Mouse (Mus musculus) thymus, adult 2 months (tissue): Measurements from ENCODE around the gene Gmpr. TPM values are rescaled to one million over a fixed set of nuclear protein-coding genes. Genes with fewer than 3 reads are reported as not detected.

ENCODE experiments used
- DNase-seq: peaks from one replicate; pipeline ENCODE4 v3.0.0; 2021
- H3K27ac ChIP-seq: fragments of 200-500 bp; 2 replicates; pipeline ENCODE4 v1.5.1; 2012; ENCODE audit warnings: low read length, control low read depth; ENCODE audit not compliant: control insufficient read depth, insufficient read depth
- H3K27me3 ChIP-seq: fragments of 200-500 bp; 2 replicates; pipeline ENCODE4 v1.6.1; 2012; ENCODE audit warnings: mild to moderate bottlenecking, low read length, moderate library complexity, mixed read lengths; ENCODE audit not compliant: control insufficient read depth, insufficient read depth
- H3K36me3 ChIP-seq: fragments of 200-500 bp; 2 replicates; pipeline ENCODE4 v1.6.1; 2012; ENCODE audit warnings: mild to moderate bottlenecking, low read length, moderate library complexity; ENCODE audit not compliant: control insufficient read depth, insufficient read depth
- H3K4me1 ChIP-seq: fragments of 200-500 bp; replicated peaks from 2 replicates; pipeline ENCODE4 v1.6.1; 2012; ENCODE audit warnings: low read length; ENCODE audit not compliant: control insufficient read depth, insufficient read depth
- H3K4me3 ChIP-seq: fragments of 200-500 bp; 2 replicates; pipeline ENCODE4 v1.5.1; 2012; ENCODE audit warnings: mild to moderate bottlenecking, low read length, control low read depth, moderate library complexity; ENCODE audit not compliant: control insufficient read depth, insufficient read depth
- CTCF ChIP-seq: fragments of 200-500 bp; IDR thresholded peaks from 2 replicates; pipeline ENCODE4 v1.5.1; 2012; ENCODE audit warnings: mild to moderate bottlenecking, control low read depth, low read length, moderate library complexity, borderline replicate concordance; ENCODE audit not compliant: control insufficient read depth, poor library complexity, insufficient read depth; ENCODE audit errors: extremely low read depth
- POLR2A ChIP-seq: fragments of 200-500 bp; IDR thresholded peaks from 2 replicates; pipeline ENCODE4 v1.6.1; 2012; ENCODE audit warnings: mild to moderate bottlenecking, low read length, control low read depth, moderate library complexity; ENCODE audit not compliant: control insufficient read depth, poor library complexity, insufficient read depth; ENCODE audit errors: extremely low read depth
- WGBS: fragments of 180-500 bp; shearing (Covaris S2); methylation state at CpG from one replicate; pipeline ENCODE4 v1.1.7; 2018; 5-methylcytosine and 5-hydroxymethylcytosine counted together
- polyA plus RNA-seq: library from polyadenylated mRNA; depleted of rRNA; stranded (reverse); fragments of >200 nt; gene quantifications from 2 replicates; pipeline ENCODE4 v1.2.3, GENCODE M21; 2012; rRNA removed

Gmpr gene
- polyA plus RNA-seq, 1 experiment: 43.5 TPM

GRCm38 (mm10) chr13:45582294-45582693 is 75.0 kb downstream of the Gmpr start:
- Histone ChIP-seq H3K36me3 (no peaks in the 10 kb centered on the region), H3K27me3 (no peaks in the 10 kb centered on the region), H3K4me3 (no peak overlapping the region), H3K4me1 (no peaks in the 10 kb centered on the region), H3K27ac (no peak overlapping the region)
- WGBS: 96% methylated on average over 12 of the region's 12 CpGs
- DNase-seq: no peak
- no peak for TF ChIP-seq CTCF
- no peak for TF ChIP-seq POLR2A

GRCm38 (mm10) chr13:45583061-45583460 is 75.8 kb downstream of the Gmpr start:
- no peaks in the 10 kb centered on the region for H3K36me3 ChIP-seq
- no peaks in the 10 kb centered on the region for H3K4me1 ChIP-seq
- DNase-seq: no peak
- no peaks in the 10 kb centered on the region for H3K27me3 ChIP-seq
- H3K27ac ChIP-seq: no peak overlapping the region
- no peak overlapping the region for H3K4me3 ChIP-seq
- 96% methylated on average over 5 of the region's 5 CpGs for WGBS
- TF ChIP-seq CTCF (no peak), POLR2A (no peak)

- H3K4me1 ChIP-seq: no peaks in the 10 kb centered on the region
- no peaks in the 10 kb centered on the region for H3K27me3 ChIP-seq
- no peaks in the 10 kb centered on the region for H3K36me3 ChIP-seq
- H3K27ac ChIP-seq: no peak overlapping the region
- no peak overlapping the region for H3K4me3 ChIP-seq
- no peak for DNase-seq
- no peak for TF ChIP-seq CTCF
- no peak for TF ChIP-seq POLR2A
These were observed 83.7 kb downstream of the Gmpr start for GRCm38 (mm10) chr13:45590898-45591297.

- DNase-seq: no peak
- TF ChIP-seq CTCF (no peak), POLR2A (no peak)
- H3K36me3 ChIP-seq: no peaks in the 10 kb centered on the region
- H3K27me3 ChIP-seq: no peaks in the 10 kb centered on the region
- no peak overlapping the region for H3K27ac ChIP-seq
- H3K4me3 ChIP-seq: no peak overlapping the region
- no peaks in the 10 kb centered on the region for H3K4me1 ChIP-seq
- WGBS: 87% methylated on average over 1 of the region's 1 CpGs
These were observed 86.7 kb downstream of the Gmpr start for GRCm38 (mm10) chr13:45593914-45594313.

- WGBS: 95% methylated on average over 7 of the region's 7 CpGs
These were observed 88.2 kb downstream of the Gmpr start for GRCm38 (mm10) chr13:45595416-45595815.

DNA sequence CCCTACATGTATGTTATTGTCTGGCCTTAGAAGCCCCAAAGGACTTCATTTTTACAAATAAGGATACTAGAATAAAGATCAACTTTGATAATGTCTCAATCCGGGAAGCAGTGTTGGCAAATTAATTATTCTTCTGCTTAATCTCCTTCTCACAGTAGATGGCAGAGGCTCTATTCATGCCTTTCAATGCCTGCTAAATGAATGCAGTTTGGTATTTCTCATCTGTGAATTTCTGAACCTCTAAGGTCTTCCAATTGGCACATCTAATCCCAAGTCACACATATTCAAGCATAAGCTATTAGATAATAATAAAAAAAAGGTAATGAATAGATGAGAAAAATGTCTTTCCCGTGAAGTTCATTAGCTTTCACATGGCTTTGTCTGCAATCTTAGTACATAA is 92.6 kb downstream of the Gmpr start:
- Histone ChIP-seq H3K4me1 (no peaks in the 10 kb centered on the region), H3K36me3 (no peaks in the 10 kb centered on the region), H3K27me3 (no peaks in the 10 kb centered on the region), H3K27ac (no peak overlapping the region), H3K4me3 (no peak overlapping the region)
- no peak for DNase-seq
- WGBS: 98% methylated on average over 2 of the region's 2 CpGs
- TF ChIP-seq CTCF: no peak
- TF ChIP-seq POLR2A: no peak

More at GRCm38 (mm10) chr13:45595416-45595815, 88.2 kb downstream of the Gmpr start:
- Histone ChIP-seq H3K27ac (no peak overlapping the region), H3K4me3 (no peak overlapping the region), H3K4me1 (no peaks in the 10 kb centered on the region), H3K36me3 (no peaks in the 10 kb centered on the region), H3K27me3 (no peaks in the 10 kb centered on the region)
- TF ChIP-seq CTCF (no peak), POLR2A (no peak)
- no peak for DNase-seq

- DNase-seq: no peak
- Histone ChIP-seq H3K36me3 (no peaks in the 10 kb centered on the region), H3K4me3 (no peak overlapping the region), H3K27me3 (no peaks in the 10 kb centered on the region), H3K4me1 (no peaks in the 10 kb centered on the region), H3K27ac (no peak overlapping the region)
- 43% methylated on average over 6 of the region's 6 CpGs for WGBS
- TF ChIP-seq POLR2A (no peak), CTCF (no peak)
These were observed 93.2 kb downstream of the Gmpr start for GRCm38 (mm10) chr13:45600443-45600842.

Other genes with a start within 250 kb of the Gmpr start
- 54.0 and 54.2 TPM in 2 replicates for gene Mylip, start 117.7 kb upstream of the Gmpr start, polyA plus RNA-seq